Mouse (Mus musculus): ENCODE measurements around the gene Lamb3. TPM values are rescaled to one million over a fixed set of nuclear protein-coding genes. Genes with fewer than 3 reads are reported as not detected.

The Lamb3 gene
- polyA plus RNA-seq, 1 experiment, result 22.3 TPM

DNA sequence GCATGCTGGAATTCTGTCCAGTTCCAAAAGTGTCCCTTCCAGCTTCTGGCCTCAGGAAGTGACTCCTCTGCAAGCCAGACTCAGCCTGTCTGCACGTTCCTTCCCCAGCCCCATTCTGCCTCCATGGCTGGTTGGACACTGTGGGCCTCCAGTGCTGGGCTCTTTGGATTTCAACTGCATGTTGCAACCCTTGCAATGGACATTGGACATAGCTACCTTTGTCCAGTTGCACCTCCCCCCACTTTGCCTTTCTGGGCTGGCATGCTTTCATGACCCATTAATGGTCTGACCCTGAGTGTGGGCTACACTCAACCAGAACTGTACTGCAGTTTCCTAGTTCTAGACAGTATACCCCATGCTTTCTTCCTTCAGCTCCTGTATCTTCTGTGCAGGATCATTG, 104.1 kb downstream of the Lamb3 start:
- no peak for DNase-seq (ENCODE audit: low spot score)

GRCm38 (mm10) chr1:193315705-193316357, 108.3 kb downstream of the Lamb3 start:
- DNase-seq (ENCODE audit: low spot score), result no peak

- DNase-seq (ENCODE audit: low spot score), result no peak
Measured at GRCm38 (mm10) chr1:193316358-193316750, 108.9 kb downstream of the Lamb3 start.

- no peak for DNase-seq (ENCODE audit: low spot score)
Measured at GRCm38 (mm10) chr1:193317159-193317559, 109.7 kb downstream of the Lamb3 start.

- DNase-seq (ENCODE audit: low spot score), result no peak
Measured at GRCm38 (mm10) chr1:193319721-193320120, 112.2 kb downstream of the Lamb3 start.

DNA sequence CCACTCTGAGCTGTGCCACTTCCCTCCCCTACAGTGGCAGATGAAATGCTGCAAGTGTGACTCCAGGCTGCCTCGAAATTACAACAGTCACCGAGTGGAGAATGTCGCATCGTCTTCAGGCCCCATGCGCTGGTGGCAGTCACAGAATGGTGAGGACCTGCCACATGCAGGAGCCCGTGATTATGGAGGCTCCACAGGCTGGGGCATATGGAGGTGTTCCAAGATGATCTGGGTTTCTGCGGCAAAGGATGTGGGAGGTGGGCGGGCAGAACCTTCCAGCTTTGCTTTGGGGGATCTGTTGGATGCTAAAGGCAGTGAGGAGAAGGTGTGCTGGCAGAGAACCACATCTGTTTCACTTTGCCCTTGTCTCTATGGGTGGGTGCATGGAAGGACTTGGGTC, 112.9 kb downstream of the Lamb3 start:
- DNase-seq (ENCODE audit: low spot score), result no peak

GRCm38 (mm10) chr1:193323686-193324085, 116.2 kb downstream of the Lamb3 start:
- DNase-seq (ENCODE audit: low spot score), result no peak

DNA sequence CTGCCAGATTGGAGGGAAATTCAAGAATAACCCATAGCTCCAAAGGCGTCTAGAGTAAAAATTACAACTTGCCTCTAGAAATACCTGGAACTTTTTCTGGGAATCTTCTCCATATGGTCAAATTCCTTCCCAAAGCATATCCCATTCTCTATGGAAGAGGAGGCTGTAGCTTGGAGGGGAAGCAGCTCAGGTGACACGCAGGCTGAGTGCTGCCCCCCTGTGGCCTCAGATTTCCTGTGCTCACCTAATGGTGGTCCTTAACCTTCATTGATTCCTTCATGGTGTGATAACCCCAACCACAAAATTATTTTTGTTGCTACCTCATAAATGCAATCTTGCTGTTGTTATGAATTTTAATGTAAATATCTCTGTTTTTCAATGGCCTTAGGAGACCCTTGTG, 116.7 kb downstream of the Lamb3 start:
- no peak for DNase-seq (ENCODE audit: low spot score)

DNA sequence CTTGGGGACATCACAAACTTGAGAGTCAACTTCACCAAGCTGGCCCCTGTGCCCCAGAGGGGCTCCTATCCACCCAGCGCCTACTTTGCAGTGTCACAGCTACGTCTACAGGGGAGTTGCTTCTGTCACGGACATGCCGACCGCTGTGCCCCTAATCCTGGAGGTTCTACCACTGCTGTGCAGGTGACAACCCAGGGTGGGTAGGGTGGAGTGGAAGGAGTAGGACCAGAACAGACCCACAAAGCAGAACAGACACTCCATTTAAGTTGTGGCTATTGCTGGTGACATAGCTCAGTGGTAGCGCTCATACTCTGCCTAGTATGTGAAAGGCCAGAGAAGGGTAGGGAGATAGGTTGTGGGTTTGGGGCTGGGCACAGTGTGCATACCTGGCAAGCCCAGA, 118.4 kb downstream of the Lamb3 start:
- DNase-seq (ENCODE audit: low spot score), result no peak

GRCm38 (mm10) chr1:193326456-193327145, 119.1 kb downstream of the Lamb3 start:
- DNase-seq (ENCODE audit: low spot score), result no peak

DNA sequence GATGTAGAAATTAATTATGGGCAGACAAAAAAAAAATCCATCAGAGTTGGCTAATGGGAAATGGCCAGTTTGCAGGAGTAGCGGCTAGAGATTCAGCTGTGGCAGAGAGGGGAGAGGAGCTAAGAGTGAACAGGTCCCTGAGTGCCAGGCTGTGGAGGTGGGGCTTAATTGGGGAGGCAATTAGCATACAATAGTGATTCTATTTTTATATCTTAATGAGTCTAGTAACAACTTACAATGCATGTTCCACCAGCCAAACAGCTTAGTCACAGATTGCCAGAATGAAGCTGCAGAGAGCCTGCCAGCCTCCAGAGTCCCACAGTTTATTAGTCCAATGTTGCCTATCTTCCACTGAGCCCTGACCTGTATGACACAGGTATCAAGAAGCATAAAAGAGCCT, 119.7 kb downstream of the Lamb3 start:
- DNase-seq (ENCODE audit: low spot score), result no peak

DNA sequence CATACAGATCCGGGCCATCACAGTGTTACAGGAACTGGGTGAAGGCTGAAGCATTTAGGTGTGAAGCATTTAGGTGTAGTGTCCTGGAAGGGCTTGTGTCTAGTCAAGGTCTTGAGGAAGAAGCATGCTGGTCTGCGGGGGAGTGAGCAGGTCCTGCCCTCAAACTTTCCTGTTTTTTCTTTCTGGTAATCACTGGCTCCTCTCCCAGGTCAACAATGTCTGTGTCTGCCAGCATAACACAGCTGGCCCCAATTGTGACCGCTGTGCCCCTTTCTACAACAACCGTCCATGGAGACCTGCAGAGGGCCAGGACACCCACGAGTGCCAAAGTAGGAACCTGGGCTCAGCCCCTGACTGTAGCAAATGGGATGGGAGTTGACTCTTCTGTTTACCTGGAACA, 120.2 kb downstream of the Lamb3 start:
- DNase-seq (ENCODE audit: low spot score), result no peak

GRCm38 (mm10) chr1:193329557-193329956, 122.1 kb downstream of the Lamb3 start:
- DNase-seq (ENCODE audit: low spot score), result no peak

GRCm38 (mm10) chr1:193330172-193330571, 122.7 kb downstream of the Lamb3 start:
- no peak for DNase-seq (ENCODE audit: low spot score)

DNA sequence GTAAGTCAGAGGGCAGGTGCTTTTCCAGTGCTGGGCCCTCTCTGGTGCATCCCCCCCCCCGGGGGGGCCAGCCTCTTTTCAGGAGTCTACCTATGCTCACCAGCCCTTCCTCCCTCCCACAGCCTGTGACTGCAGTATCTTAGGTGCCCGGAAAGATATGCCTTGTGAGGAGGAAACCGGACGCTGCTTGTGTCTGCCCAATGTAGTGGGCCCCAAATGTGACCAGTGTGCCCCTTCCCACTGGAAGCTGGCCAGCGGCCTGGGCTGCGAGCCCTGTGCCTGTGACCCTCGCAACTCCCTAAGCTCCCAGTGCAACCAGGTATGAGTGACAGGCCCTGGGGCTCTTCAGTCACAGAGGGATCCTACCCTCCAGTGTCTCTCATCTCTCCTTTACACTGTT, 123.1 kb downstream of the Lamb3 start:
- no peak for DNase-seq (ENCODE audit: low spot score)

DNA sequence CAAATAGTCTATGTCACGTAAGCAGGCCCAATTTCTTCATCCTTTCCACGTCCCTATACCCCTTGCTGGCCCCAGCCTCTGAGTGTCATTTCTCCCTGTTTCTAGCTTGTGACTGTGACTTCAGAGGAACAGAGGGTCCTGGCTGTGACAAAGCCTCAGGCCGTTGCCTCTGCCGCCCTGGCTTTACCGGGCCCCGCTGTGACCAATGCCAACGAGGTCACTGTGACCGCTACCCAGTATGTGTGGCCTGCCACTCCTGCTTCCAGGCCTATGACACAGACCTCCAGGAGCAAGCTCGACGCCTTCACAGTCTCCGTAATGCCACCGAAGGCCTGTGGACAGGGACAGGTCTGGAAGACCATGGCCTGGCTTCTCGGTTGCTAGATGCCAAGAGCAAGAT, 124.5 kb downstream of the Lamb3 start:
- no peak for DNase-seq (ENCODE audit: low spot score)

DNA sequence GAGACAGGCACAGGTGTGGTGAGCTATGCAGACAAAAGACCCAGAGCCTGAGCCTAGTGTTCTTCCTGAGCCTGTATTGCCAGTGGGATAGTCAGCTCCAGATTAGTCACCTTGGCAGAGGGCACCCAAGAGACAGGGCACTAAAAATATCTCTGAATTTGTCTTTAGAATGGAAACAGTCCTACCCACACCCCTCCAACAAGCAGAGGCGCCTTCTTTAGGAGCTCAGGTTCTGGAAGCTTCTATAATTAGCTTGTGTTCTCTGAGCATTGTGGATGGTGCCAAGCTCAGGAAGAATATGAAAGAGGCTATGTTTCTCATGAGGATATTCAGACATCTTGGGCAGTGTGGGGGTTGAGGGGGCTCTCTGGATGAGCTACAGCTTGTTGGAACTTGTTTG, 125.2 kb downstream of the Lamb3 start:
- DNase-seq (ENCODE audit: low spot score), result no peak

- DNase-seq (ENCODE audit: low spot score), result no peak
Measured at GRCm38 (mm10) chr1:193333776-193334175, 126.3 kb downstream of the Lamb3 start.

DNA sequence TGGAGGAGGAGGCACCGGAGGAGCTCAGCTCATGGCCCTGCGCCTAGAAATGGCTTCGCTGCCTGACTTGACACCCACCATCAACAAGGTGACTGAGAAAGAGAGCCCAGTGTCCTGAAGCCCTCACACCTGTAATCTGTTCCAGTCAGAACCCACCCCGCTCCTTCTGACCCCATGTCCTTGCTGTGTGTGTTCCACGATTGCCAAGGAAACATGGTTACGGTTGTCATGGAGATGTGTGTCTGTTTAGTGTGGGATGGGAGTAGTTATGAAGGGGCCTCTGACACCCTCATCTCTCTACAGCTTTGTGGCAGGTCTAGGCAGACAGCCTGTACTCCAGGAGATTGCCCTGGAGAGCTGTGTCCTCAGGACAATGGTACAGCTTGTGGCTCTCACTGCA, 127.0 kb downstream of the Lamb3 start:
- DNase-seq (ENCODE audit: low spot score), result no peak

GRCm38 (mm10) chr1:193336122-193337017, 128.9 kb downstream of the Lamb3 start:
- DNase-seq (ENCODE audit: low spot score), result no peak

DNA sequence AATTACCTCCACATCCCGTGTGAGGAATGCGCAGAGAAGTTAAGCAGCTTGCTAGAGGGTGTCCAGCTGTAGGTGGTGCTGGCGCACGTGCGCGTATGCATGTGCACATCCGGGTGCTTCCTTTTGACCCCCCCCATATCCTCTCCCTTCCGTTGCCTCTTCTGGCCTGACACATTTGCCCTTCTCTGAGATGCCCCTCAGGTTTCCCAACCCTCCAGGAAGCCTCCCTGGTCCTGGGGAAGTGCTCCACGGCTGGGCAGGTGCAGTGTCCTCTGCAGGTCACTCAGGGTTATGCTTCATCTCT, 129.5 kb downstream of the Lamb3 start:
- DNase-seq (ENCODE audit: low spot score), result no peak

DNA sequence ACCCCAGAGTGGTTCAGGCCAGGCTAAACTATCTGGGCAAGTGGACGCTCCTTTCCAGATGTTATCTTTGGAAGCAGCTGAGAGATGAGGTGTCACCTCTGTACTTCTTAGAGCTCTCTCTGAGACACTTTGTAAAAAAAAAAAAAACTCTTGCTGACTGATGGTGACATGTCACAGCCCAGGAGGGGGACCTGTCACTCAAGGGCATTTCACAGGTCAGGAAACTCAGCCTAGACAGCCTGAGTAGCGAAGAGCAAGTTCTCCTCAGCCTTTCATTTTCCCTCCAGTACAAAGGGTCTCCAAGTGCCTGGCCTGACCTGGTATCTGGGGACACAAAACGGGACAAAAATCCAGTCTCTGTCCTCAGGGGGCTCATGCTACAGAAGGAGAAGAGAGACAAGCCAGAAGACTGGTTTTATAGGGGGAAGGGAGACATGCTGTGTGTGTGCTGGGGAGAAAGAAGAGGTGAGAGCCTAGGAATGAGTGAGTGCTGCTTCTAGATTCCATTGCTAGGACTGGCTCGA, 130.3 kb downstream of the Lamb3 start:
- DNase-seq (ENCODE audit: low spot score), result no peak

Data from urinary bladder, adult 2 months (tissue).